Mouse (Mus musculus): ENCODE data around the gene Abcg1. TPM values are rescaled to one million over a fixed set of nuclear protein-coding genes. Genes with fewer than 3 reads are reported as not detected.
A peak's percentile ranks its signal among the peaks of the same experiment; 100 is the strongest.

The Abcg1 gene
- total RNA-seq (2014; rRNA removed) = 5.0 and 6.0 TPM in 2 replicates
- 1.8 and 3.4 TPM in 2 replicates for polyA plus RNA-seq (2012; rRNA removed)

DNA sequence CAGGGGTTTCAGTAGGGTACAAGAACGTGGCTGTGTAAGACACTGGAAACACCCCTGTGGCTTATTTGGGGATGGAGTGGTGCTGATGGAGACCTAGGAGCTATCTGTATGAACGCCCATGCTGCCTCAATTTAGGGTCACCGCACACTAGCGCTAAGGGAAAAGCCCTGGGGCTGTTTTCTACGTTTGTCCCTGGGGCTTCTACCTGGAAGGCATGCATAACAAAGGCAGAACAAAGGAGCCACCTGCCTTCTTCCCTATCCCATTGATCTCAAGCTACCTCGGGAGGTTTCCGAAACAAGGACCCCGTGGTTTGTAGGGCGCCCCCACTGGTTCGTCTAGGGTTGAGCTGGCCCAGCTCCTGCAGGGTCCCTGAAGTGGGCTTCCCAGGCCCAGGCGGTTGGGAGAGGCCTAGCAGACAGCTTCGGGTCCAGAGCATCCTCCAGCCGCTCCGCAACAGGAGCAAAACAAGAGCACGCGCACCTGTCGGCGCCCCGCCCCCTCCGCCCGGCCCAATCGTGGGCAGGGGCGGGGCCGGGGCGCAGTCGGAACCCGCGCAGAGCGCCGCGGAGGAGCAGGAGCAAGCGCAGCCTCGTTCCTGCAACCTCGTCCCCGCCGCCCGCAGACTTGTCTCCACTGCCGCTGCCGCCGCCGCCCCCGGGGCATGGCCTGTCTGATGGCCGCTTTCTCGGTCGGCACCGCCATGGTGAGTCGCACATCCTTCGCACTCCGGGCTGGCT lies at the start of gene Abcg1:
Abcg1 (plus strand) TSS at position 525 of the 740 bp plus-strand sequence.
- 0 out of 2 replicates have a peak, but pooled peaks have one; percentile 34 for TF ChIP-seq POLR2A (IDR thresholded peaks at IDR 0.05; ENCODE audit: extremely low read depth, insufficient read depth, low read length)
- no peak for TF ChIP-seq CTCF (IDR thresholded peaks at IDR 0.05; ENCODE audit: low read depth, low read length)
- no peaks in the 10 kb centered on the region for H3K36me3 ChIP-seq (ENCODE audit: control insufficient read depth, insufficient read depth, low read length)
- DNase-seq (ENCODE audit: extremely low read depth, low read depth, low spot score) = no peak
- peak within 1 kb of the TSS; percentile 71 for H3K9ac ChIP-seq (ENCODE audit: low read depth, low read length)
- peak within 1 kb of the TSS; percentile 81 for H3K4me3 ChIP-seq (ENCODE audit: insufficient read depth, low read depth, low read length)
- H3K4me1 ChIP-seq (ENCODE audit: control insufficient read depth, insufficient read depth, low read length) = peaks cover 3% of the 10 kb centered on the region; the same call in 1 of the 2 replicates
- H3K27me3 ChIP-seq (ENCODE audit: control insufficient read depth, insufficient read depth, low read length) = peaks cover 3% of the 10 kb centered on the region; the same call in 1 of the 2 replicates
- WGBS = 9% methylated on average over 49 of the region's 49 CpGs
- H3K79me2 ChIP-seq (ENCODE audit: control insufficient read depth, insufficient read depth, low read length) = no peaks in the 10 kb centered on the region
- H3K27ac ChIP-seq (replicated peaks; ENCODE audit: insufficient read depth, low read depth, low read length) = peak within 1 kb of the TSS; percentile 79

DNA sequence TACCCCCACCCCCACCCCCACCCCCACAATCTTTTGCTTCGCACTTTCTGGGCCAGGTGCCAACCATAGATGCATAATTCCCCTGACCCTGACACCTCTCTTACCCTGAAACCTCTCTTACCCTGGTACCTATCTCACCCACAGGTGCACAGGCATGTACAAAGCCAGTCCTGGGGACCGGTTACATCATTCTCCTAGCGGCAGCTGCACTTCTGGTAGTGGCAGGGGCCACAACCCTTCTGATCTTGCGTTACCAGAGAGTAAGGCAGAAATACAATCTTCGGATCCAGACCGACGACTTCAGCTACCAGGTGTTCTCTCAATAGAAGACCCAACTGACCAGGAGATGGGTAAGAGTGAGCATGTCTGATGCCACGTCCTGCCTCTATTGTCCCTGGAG lies 49.1 kb upstream of the Abcg1 start:
- no peak overlapping the region for H3K27ac ChIP-seq (replicated peaks; ENCODE audit: insufficient read depth, low read depth, low read length)
- 78% methylated on average over 8 of the region's 8 CpGs for WGBS
- H3K79me2 ChIP-seq (ENCODE audit: control insufficient read depth, insufficient read depth, low read length) = no peaks in the 10 kb centered on the region
- no peak overlapping the region for H3K4me3 ChIP-seq (ENCODE audit: insufficient read depth, low read depth, low read length)
- no peaks in the 10 kb centered on the region for H3K4me1 ChIP-seq (ENCODE audit: control insufficient read depth, insufficient read depth, low read length)
- no peak for DNase-seq (ENCODE audit: extremely low read depth, low read depth, low spot score)
- no peaks in the 10 kb centered on the region for H3K27me3 ChIP-seq (ENCODE audit: control insufficient read depth, insufficient read depth, low read length)
- H3K9ac ChIP-seq (ENCODE audit: low read depth, low read length) = no peak overlapping the region
- no peaks in the 10 kb centered on the region for H3K36me3 ChIP-seq (ENCODE audit: control insufficient read depth, insufficient read depth, low read length)
- no peak for TF ChIP-seq POLR2A (IDR thresholded peaks at IDR 0.05; ENCODE audit: extremely low read depth, insufficient read depth, low read length)
- TF ChIP-seq CTCF (IDR thresholded peaks at IDR 0.05; ENCODE audit: low read depth, low read length) = no peak

DNA sequence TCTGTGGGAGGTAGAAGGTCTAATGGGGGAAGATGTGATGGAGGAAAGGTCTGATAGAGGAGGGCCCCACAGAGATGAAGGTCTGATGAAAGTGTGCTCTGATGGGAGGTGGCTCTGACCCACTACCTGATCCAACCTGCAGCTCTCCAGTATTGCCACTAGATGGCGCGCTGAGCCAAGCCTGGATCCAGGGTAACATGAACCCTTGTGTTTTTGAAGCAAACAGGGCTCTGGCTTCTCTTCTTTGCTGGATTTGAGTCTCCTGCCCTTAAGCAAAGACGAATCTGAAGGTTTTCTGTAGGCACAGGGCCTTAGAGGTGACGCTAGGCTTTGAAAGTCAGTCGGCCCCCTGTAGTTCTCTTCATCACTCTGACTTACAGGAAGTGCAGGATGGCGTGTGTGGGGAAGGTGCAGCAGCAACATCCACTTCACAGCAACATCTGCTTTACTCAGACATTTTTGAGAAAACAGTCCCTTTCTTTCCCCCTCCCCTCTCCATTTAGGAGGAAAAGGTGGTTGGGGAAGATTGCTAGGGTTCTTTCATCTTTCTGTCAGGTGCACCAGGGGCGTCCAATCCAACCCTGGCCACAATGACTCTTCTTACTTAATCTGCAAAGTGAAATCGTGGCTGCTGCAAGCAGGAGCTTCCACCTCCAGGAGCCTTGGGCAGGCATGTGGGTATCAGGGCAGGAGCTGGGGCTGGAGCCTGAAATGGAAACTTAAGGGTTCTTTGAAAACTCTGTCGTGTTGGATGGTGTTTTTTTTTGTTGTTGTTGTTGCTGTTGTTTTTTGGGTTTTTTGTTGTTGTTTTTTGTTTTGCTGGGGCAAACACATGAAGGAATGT lies 45.7 kb upstream of the Abcg1 start:
- H3K9ac ChIP-seq (ENCODE audit: low read depth, low read length) = no peak overlapping the region
- no peak overlapping the region for H3K4me3 ChIP-seq (ENCODE audit: insufficient read depth, low read depth, low read length)
- H3K27ac ChIP-seq (replicated peaks; ENCODE audit: insufficient read depth, low read depth, low read length) = no peak overlapping the region
- H3K36me3 ChIP-seq (ENCODE audit: control insufficient read depth, insufficient read depth, low read length) = no peaks in the 10 kb centered on the region
- no peaks in the 10 kb centered on the region for H3K79me2 ChIP-seq (ENCODE audit: control insufficient read depth, insufficient read depth, low read length)
- H3K4me1 ChIP-seq (ENCODE audit: control insufficient read depth, insufficient read depth, low read length) = no peaks in the 10 kb centered on the region
- no peaks in the 10 kb centered on the region for H3K27me3 ChIP-seq (ENCODE audit: control insufficient read depth, insufficient read depth, low read length)
- WGBS = 34% methylated on average over 9 of the region's 9 CpGs
- DNase-seq (ENCODE audit: extremely low read depth, low read depth, low spot score) = no peak
- TF ChIP-seq POLR2A (IDR thresholded peaks at IDR 0.05; ENCODE audit: extremely low read depth, insufficient read depth, low read length) (no peak), CTCF (IDR thresholded peaks at IDR 0.05; ENCODE audit: low read depth, low read length) (peak; percentile 98)

DNA sequence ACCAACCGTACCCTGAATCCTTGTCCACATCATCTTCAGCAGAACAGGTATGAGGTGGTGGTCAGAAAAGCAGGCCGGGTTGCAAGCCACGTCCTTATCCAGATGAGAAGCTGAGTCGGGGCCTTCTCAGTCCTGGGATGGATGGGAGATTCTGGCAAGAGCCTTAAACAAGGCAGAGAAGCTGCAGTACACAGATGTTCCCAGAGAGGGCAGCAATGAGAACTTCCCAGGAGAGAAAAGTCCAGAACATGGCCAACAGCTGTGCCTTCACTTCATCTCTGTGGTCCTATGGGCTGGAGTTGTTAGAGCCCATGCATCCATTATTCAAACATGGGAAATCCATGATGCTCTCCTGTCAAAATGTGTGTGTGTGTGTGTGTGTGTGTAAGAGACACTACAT lies 39.2 kb upstream of the Abcg1 start:
- H3K27ac ChIP-seq (replicated peaks; ENCODE audit: insufficient read depth, low read depth, low read length) = no peak overlapping the region
- H3K9ac ChIP-seq (ENCODE audit: low read depth, low read length) = no peak overlapping the region
- H3K36me3 ChIP-seq (ENCODE audit: control insufficient read depth, insufficient read depth, low read length) = no peaks in the 10 kb centered on the region
- H3K4me3 ChIP-seq (ENCODE audit: insufficient read depth, low read depth, low read length) = no peak overlapping the region
- H3K79me2 ChIP-seq (ENCODE audit: control insufficient read depth, insufficient read depth, low read length) = no peaks in the 10 kb centered on the region
- TF ChIP-seq CTCF (IDR thresholded peaks at IDR 0.05; ENCODE audit: low read depth, low read length) (peak; percentile 67), POLR2A (IDR thresholded peaks at IDR 0.05; ENCODE audit: extremely low read depth, insufficient read depth, low read length) (no peak)
- 58% methylated on average over 4 of the region's 4 CpGs for WGBS
- H3K4me1 ChIP-seq (ENCODE audit: control insufficient read depth, insufficient read depth, low read length) = no peaks in the 10 kb centered on the region
- peak; percentile 58 for DNase-seq (ENCODE audit: extremely low read depth, low read depth, low spot score)
- no peaks in the 10 kb centered on the region for H3K27me3 ChIP-seq (ENCODE audit: control insufficient read depth, insufficient read depth, low read length)

- DNase-seq (ENCODE audit: extremely low read depth, low read depth, low spot score) = peak; percentile 58
- H3K36me3 ChIP-seq (ENCODE audit: control insufficient read depth, insufficient read depth, low read length) = no peaks in the 10 kb centered on the region
- H3K4me1 ChIP-seq (ENCODE audit: control insufficient read depth, insufficient read depth, low read length) = no peaks in the 10 kb centered on the region
- peak; percentile 75 for TF ChIP-seq CTCF (IDR thresholded peaks at IDR 0.05; ENCODE audit: low read depth, low read length)
- TF ChIP-seq POLR2A (IDR thresholded peaks at IDR 0.05; ENCODE audit: extremely low read depth, insufficient read depth, low read length) = no peak
- no peak overlapping the region for H3K9ac ChIP-seq (ENCODE audit: low read depth, low read length)
- H3K27me3 ChIP-seq (ENCODE audit: control insufficient read depth, insufficient read depth, low read length) = no peaks in the 10 kb centered on the region
- 5% methylated on average over 2 of the region's 2 CpGs for WGBS
- no peaks in the 10 kb centered on the region for H3K79me2 ChIP-seq (ENCODE audit: control insufficient read depth, insufficient read depth, low read length)
- H3K27ac ChIP-seq (replicated peaks; ENCODE audit: insufficient read depth, low read depth, low read length) = no peak overlapping the region
- H3K4me3 ChIP-seq (ENCODE audit: insufficient read depth, low read depth, low read length) = no peak overlapping the region
These were observed 38.0 kb upstream of the Abcg1 start for GRCm38 (mm10) chr17:31019505-31019904.
